Mouse (Mus musculus): ENCODE measurements around the gene Uqcc3. TPM values are rescaled to one million over a fixed set of nuclear protein-coding genes. Genes with fewer than 3 reads are reported as not detected.

The Uqcc3 gene
- polyA plus RNA-seq, 1 experiment = 14.4 TPM

- TF ChIP-seq CTCF (IDR thresholded peaks at IDR 0.05; ENCODE audit: low read depth, low read length) = peak; percentile 37
- no peak for TF ChIP-seq POLR2A (IDR thresholded peaks at IDR 0.05; ENCODE audit: insufficient read depth, low read length)
- H3K36me3 ChIP-seq (ENCODE audit: control insufficient read depth, insufficient read depth, low read length, poor library complexity, severe bottlenecking) = no peaks in the 10 kb centered on the region
- no peak overlapping the region for H3K4me3 ChIP-seq (ENCODE audit: low read depth, low read length)
- no peak overlapping the region for H3K27ac ChIP-seq (ENCODE audit: insufficient read depth, low read length)
- no peaks in the 10 kb centered on the region for H3K27me3 ChIP-seq (ENCODE audit: control insufficient read depth, insufficient read depth, low read length, poor library complexity, severe bottlenecking)
- H3K9me3 ChIP-seq (replicated peaks; ENCODE audit: control insufficient read depth, insufficient read depth, low read length, poor library complexity, severe bottlenecking) = no peaks in the 10 kb centered on the region
- H3K4me1 ChIP-seq (ENCODE audit: control insufficient read depth, insufficient read depth, low read length) = no peaks in the 10 kb centered on the region
- H3K9ac ChIP-seq (ENCODE audit: low read depth, poor library complexity, severe bottlenecking) = no peak overlapping the region
Observed at GRCm38 (mm10) chr19:8859018-8859417, 21.7 kb downstream of the Uqcc3 start.

- no peaks in the 10 kb centered on the region for H3K36me3 ChIP-seq (ENCODE audit: control insufficient read depth, insufficient read depth, low read length, poor library complexity, severe bottlenecking)
- no peak overlapping the region for H3K27ac ChIP-seq (ENCODE audit: insufficient read depth, low read length)
- no peak overlapping the region for H3K9ac ChIP-seq (ENCODE audit: low read depth, poor library complexity, severe bottlenecking)
- TF ChIP-seq EP300 (IDR thresholded peaks at IDR 0.05; ENCODE audit: insufficient read depth, low read depth, low read length) = no peak
- peak; percentile 82 for TF ChIP-seq CTCF (IDR thresholded peaks at IDR 0.05; ENCODE audit: low read depth, low read length)
- no peak for TF ChIP-seq POLR2A (IDR thresholded peaks at IDR 0.05; ENCODE audit: insufficient read depth, low read length)
- no peaks in the 10 kb centered on the region for H3K27me3 ChIP-seq (ENCODE audit: control insufficient read depth, insufficient read depth, low read length, poor library complexity, severe bottlenecking)
- no peaks in the 10 kb centered on the region for H3K4me1 ChIP-seq (ENCODE audit: control insufficient read depth, insufficient read depth, low read length)
- H3K4me3 ChIP-seq (ENCODE audit: low read depth, low read length) = no peak overlapping the region
- H3K9me3 ChIP-seq (replicated peaks; ENCODE audit: control insufficient read depth, insufficient read depth, low read length, poor library complexity, severe bottlenecking) = no peaks in the 10 kb centered on the region
Observed at GRCm38 (mm10) chr19:8857689-8858088, 23.0 kb downstream of the Uqcc3 start.

GRCm38 (mm10) chr19:8853117-8853516 is 27.6 kb downstream of the Uqcc3 start:
- Histone ChIP-seq H3K9ac (ENCODE audit: low read depth, poor library complexity, severe bottlenecking) (no peak overlapping the region), H3K9me3 (replicated peaks; ENCODE audit: control insufficient read depth, insufficient read depth, low read length, poor library complexity, severe bottlenecking) (no peaks in the 10 kb centered on the region), H3K4me3 (ENCODE audit: low read depth, low read length) (no peak overlapping the region), H3K4me1 (ENCODE audit: control insufficient read depth, insufficient read depth, low read length) (no peaks in the 10 kb centered on the region), H3K36me3 (ENCODE audit: control insufficient read depth, insufficient read depth, low read length, poor library complexity, severe bottlenecking) (no peaks in the 10 kb centered on the region), H3K27me3 (ENCODE audit: control insufficient read depth, insufficient read depth, low read length, poor library complexity, severe bottlenecking) (no peaks in the 10 kb centered on the region), H3K27ac (ENCODE audit: insufficient read depth, low read length) (no peak overlapping the region)
- no peak for TF ChIP-seq CTCF (IDR thresholded peaks at IDR 0.05; ENCODE audit: low read depth, low read length)
- TF ChIP-seq POLR2A (IDR thresholded peaks at IDR 0.05; ENCODE audit: insufficient read depth, low read length) = no peak
- TF ChIP-seq EP300 (IDR thresholded peaks at IDR 0.05; ENCODE audit: insufficient read depth, low read depth, low read length) = no peak

- no peak overlapping the region for H3K27ac ChIP-seq (ENCODE audit: insufficient read depth, low read length)
- 0 out of 2 replicates have a peak overlapping the region, but pooled peaks have one; percentile 9 for H3K9ac ChIP-seq (ENCODE audit: low read depth, poor library complexity, severe bottlenecking)
Observed at GRCm38 (mm10) chr19:8852236-8852928, 28.3 kb downstream of the Uqcc3 start.

GRCm38 (mm10) chr19:8851639-8852038 is 29.1 kb downstream of the Uqcc3 start:
- peaks cover 2% of the 10 kb centered on the region for H3K36me3 ChIP-seq (ENCODE audit: control insufficient read depth, insufficient read depth, low read length, poor library complexity, severe bottlenecking)
- peaks cover 2% of the 10 kb centered on the region for H3K4me1 ChIP-seq (ENCODE audit: control insufficient read depth, insufficient read depth, low read length)
- H3K9me3 ChIP-seq (replicated peaks; ENCODE audit: control insufficient read depth, insufficient read depth, low read length, poor library complexity, severe bottlenecking) = no peaks in the 10 kb centered on the region
- TF ChIP-seq CTCF (IDR thresholded peaks at IDR 0.05; ENCODE audit: low read depth, low read length) = peak; percentile 47
- no peak for TF ChIP-seq EP300 (IDR thresholded peaks at IDR 0.05; ENCODE audit: insufficient read depth, low read depth, low read length)
- no peaks in the 10 kb centered on the region for H3K27me3 ChIP-seq (ENCODE audit: control insufficient read depth, insufficient read depth, low read length, poor library complexity, severe bottlenecking)
- no peak overlapping the region for H3K27ac ChIP-seq (ENCODE audit: insufficient read depth, low read length)
- H3K9ac ChIP-seq (ENCODE audit: low read depth, poor library complexity, severe bottlenecking) = 0 out of 2 replicates have a peak overlapping the region, but pooled peaks have one; percentile 9
- H3K4me3 ChIP-seq (ENCODE audit: low read depth, low read length) = peak overlapping the region; percentile 46

More at GRCm38 (mm10) chr19:8852236-8852928, 28.3 kb downstream of the Uqcc3 start:
- Histone ChIP-seq H3K4me3 (ENCODE audit: low read depth, low read length) (peak overlapping the region; percentile 46), H3K36me3 (ENCODE audit: control insufficient read depth, insufficient read depth, low read length, poor library complexity, severe bottlenecking) (no peaks in the 10 kb centered on the region), H3K9me3 (replicated peaks; ENCODE audit: control insufficient read depth, insufficient read depth, low read length, poor library complexity, severe bottlenecking) (no peaks in the 10 kb centered on the region), H3K4me1 (ENCODE audit: control insufficient read depth, insufficient read depth, low read length) (peaks cover 2% of the 10 kb centered on the region), H3K27me3 (ENCODE audit: control insufficient read depth, insufficient read depth, low read length, poor library complexity, severe bottlenecking) (no peaks in the 10 kb centered on the region)
- TF ChIP-seq CTCF (IDR thresholded peaks at IDR 0.05; ENCODE audit: low read depth, low read length) = no peak
- no peak for TF ChIP-seq EP300 (IDR thresholded peaks at IDR 0.05; ENCODE audit: insufficient read depth, low read depth, low read length)
- no peak for TF ChIP-seq POLR2A (IDR thresholded peaks at IDR 0.05; ENCODE audit: insufficient read depth, low read length)

GRCm38 (mm10) chr19:8850402-8850901 is 30.3 kb downstream of the Uqcc3 start, which contains the start of gene Lrrn4cl:
TSS of gene Lrrn4cl (plus strand) at chr19:8850768.
- TF ChIP-seq CTCF (IDR thresholded peaks at IDR 0.05; ENCODE audit: low read depth, low read length) (no peak), POLR2A (IDR thresholded peaks at IDR 0.05; ENCODE audit: insufficient read depth, low read length) (peak; percentile 9)
- Histone ChIP-seq H3K27ac (ENCODE audit: insufficient read depth, low read length) (peak within 1 kb of the TSS; percentile 58), H3K9ac (ENCODE audit: low read depth, poor library complexity, severe bottlenecking) (peak within 1 kb of the TSS; percentile 66), H3K9me3 (replicated peaks; ENCODE audit: control insufficient read depth, insufficient read depth, low read length, poor library complexity, severe bottlenecking) (no peaks in the 10 kb centered on the region), H3K27me3 (ENCODE audit: control insufficient read depth, insufficient read depth, low read length, poor library complexity, severe bottlenecking) (no peaks in the 10 kb centered on the region), H3K36me3 (ENCODE audit: control insufficient read depth, insufficient read depth, low read length, poor library complexity, severe bottlenecking) (peaks cover 7% of the 10 kb centered on the region), H3K4me1 (ENCODE audit: control insufficient read depth, insufficient read depth, low read length) (peaks cover 2% of the 10 kb centered on the region), H3K4me3 (ENCODE audit: low read depth, low read length) (peak within 1 kb of the TSS; percentile 62)

Data from ES-Bruce4 (cell line).